Mouse (Mus musculus) retina, postnatal 7 days (tissue): ENCODE measurements around the gene Spsb4.

Experiments
- DNase-seq: peaks from one replicate; pipeline ENCODE4 v3.0.0-alpha.2; 2012; ENCODE audit warnings: low read depth, low spot score

Spsb4 gene

GRCm38 (mm10) chr9:96904360-96905355 lies 114.0 kb downstream of the Spsb4 start:
- no peak for DNase-seq

- DNase-seq: no peak
Observed at GRCm38 (mm10) chr9:96899717-96900116, 118.9 kb downstream of the Spsb4 start.

- DNase-seq: no peak
Observed at GRCm38 (mm10) chr9:96899004-96899403, 119.6 kb downstream of the Spsb4 start.

DNA sequence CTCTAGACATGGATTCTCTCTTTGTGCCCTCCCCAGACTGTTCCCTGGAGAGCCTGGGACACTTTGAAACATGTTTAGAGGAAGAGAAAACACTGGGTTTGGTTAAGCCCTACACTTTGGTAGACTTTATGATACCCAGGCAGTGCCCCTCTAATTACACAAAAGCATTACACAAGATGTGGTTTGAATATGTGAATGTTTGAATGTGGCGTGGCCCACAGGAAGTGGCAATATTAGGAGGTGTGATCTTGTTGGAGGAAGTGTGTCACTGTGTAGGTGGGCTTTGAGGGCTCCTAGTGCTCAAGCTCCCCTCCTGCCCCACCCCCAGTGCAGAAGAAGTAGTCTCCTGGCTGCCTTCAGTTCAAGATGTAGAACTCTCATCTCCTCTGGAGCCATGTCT lies 122.0 kb downstream of the Spsb4 start:
- no peak for DNase-seq

DNA sequence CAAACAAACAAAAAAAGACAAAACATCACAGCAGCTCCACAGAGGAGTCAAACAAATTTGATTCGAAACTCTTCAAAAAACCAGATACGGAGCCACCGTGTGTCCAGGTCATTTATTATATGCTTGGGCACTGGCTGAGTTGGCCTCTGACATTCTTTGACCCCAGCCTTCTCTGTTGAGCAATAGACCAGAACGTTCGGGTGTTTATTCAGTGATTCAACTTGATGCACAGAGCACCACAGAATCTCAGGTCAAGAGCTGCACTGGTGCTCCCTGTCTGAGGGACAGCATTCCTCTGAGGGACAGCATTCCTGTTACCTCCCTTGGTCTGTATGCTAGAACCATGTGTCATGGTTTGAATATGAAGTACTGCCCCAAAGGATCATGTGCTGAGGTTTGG lies 125.1 kb downstream of the Spsb4 start:
- DNase-seq: no peak
